Mouse (Mus musculus) embryo, embryonic 11.5 days (tissue): Measurements from ENCODE around the gene Mau2.
A peak's percentile ranks its signal among the peaks of the same experiment; 100 is the strongest.
"Not testable (repeated sequence)": the region's sequence is repeated elsewhere in the genome, so short reads cannot be mapped to it uniquely, and the experiment has no call there.

Source experiments
- DNase-seq: peaks from one replicate; pipeline ENCODE4 v3.0.0-alpha.2; 2012; ENCODE audit warnings: low read depth, low spot score

The Mau2 gene

GRCm38 (mm10) chr8:70026151-70026550 lies 16.4 kb downstream of the Mau2 start:
- DNase-seq, result no peak

- no peak for DNase-seq
These were observed 18.9 kb downstream of the Mau2 start for GRCm38 (mm10) chr8:70023596-70023995.

GRCm38 (mm10) chr8:70015017-70015416 lies 27.5 kb downstream of the Mau2 start:
- DNase-seq, result no peak

DNA sequence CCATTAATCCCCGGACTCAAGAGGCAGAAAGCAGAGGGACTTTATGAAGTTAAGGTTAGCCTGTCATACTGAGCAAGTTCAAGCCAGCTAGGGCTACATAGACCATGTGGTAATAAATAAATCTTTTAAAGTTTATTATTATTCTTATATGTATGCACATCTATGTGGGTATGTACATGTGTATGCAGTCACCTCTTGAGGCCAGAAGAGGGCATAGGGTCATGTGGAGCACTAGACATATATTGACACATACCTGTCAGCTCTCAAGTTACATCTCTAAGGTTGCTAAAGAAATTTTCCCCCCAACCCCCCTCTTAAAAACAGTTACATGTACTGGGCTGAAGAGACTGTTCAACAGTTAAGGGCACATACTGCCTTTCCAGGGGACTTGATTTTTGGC lies 29.8 kb downstream of the Mau2 start:
- no peak for DNase-seq

DNA sequence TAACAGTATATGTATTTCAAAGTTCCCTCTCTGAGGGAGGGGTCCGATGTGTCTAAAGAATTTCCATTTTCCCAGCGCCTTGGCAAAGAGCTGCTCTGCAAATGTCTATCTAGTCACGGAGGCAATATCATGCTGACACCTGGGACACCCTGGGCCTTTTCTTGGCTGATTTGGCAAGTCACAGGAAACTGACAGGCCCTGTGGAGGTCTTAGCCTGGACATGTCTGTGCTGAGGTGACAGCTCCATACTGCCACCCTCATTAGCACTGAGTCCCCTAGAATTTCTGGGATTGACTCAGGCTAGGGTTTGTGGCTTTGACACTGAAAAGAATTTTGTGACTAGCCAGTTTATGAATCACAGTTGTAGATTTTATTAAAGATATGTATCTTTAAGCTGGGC lies 30.2 kb downstream of the Mau2 start:
- DNase-seq, result no peak

DNA sequence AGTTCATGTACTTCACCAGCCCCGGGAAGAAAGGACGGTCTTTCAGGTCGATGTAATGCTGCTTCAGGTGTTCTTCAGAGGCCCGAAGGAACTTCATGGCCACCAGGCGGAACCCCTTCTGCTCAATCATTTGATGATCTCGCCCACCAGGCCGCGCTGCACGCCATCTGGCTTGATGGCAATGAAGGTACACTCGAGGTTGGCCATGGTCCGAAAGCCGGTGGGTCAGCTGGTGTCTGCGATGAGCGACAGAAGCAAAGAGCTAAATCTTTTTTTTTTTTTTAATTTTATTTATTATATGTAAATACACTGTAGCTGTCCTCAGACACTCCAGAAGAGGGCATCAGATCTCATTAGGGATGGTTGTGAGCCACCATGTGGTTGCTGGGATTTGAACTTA lies 31.7 kb downstream of the Mau2 start:
- DNase-seq, result not testable (repeated sequence)

DNA sequence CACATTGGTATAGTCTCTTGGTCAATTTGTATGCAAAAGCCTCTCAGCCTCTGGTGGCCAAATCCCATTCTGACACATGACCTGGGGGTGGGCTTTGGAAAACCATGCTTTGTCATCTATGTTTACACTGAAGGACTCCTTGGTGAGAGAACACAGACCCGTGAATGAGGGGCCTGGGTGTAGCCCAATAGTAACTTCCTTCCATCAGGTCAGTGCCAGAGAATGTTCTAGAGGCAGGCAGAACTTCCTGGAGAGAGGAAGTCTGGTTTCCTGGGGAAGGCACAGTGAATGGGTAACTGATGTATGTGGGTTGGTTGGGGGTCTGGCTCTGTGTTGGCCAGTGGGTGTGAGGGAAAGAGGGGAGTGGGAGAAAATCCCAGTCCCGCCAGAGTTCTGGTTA lies 37.4 kb downstream of the Mau2 start:
- DNase-seq, result no peak

GRCm38 (mm10) chr8:70004345-70004744 lies 38.2 kb downstream of the Mau2 start:
- no peak for DNase-seq

- no peak for DNase-seq
These were observed 39.3 kb downstream of the Mau2 start for GRCm38 (mm10) chr8:70003204-70003657.

DNA sequence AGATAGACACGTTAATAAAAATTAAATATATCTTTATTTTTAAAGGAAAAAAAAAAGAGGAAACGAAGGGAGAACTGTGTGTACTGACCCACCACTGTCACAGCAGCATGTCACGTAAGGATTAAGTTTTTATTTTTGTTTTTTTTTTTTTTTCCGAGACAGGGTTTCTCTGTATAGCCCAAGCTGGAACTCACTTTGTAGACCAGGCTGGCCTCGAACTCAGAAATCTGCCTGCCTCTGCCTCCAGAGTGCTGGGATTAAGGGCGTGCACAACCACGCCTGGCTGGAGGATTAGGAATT lies 40.7 kb downstream of the Mau2 start:
- DNase-seq, result not testable (repeated sequence)

- peak; percentile 29 for DNase-seq
These were observed 41.2 kb downstream of the Mau2 start for GRCm38 (mm10) chr8:70001176-70001891.

GRCm38 (mm10) chr8:70000226-70000625 lies 42.3 kb downstream of the Mau2 start:
- DNase-seq, result no peak

GRCm38 (mm10) chr8:69999236-69999635 lies 43.3 kb downstream of the Mau2 start:
- DNase-seq, result no peak

GRCm38 (mm10) chr8:69998706-69999105 lies 43.8 kb downstream of the Mau2 start:
- DNase-seq, result no peak

- DNase-seq, result no peak
These were observed 45.8 kb downstream of the Mau2 start for GRCm38 (mm10) chr8:69996589-69997285.

DNA sequence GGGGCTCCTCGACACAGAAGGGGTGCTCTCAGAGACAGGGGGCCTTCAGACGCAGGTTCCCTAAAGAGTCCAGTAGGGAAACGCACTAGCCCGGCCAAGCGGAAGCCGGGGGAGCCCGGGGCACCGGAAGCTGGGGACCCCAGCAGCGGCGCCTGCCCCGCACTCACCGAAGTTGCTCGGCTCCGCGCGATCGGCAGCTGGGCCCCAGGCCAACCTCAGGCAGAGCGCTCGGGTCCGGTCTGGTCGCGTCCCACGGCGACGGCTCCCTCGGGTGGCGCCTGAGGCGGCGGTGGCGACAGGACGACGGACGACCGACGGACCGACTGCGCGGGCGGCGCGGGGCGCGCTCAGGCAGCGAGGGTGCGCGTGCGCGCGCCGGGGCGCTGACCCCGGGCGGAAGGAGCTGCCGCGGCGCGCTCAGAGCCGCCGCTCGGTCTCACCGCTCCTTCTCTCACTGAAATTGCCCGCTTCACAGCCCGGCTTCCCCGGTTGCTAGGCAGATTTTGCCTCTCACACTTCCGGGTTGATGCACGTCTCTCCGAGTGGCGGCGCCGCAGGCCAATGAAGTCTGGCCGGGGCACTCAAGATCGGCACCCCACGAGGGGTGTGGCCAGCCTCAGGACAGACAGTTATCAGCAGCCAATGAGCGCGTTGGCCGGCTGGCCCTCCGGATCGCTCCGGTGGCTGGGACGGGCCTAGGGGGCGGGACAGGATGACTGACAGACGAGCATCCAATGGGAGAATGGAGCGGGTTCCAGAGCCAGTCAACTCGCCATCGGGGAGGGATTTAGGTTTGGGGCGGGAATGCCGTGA lies 46.6 kb downstream of the Mau2 start, which contains the start of gene Gatad2a:
TSS of gene Gatad2a (minus strand) at position 609 of the 813 bp plus-strand sequence.
- peak; percentile 99 for DNase-seq

DNA sequence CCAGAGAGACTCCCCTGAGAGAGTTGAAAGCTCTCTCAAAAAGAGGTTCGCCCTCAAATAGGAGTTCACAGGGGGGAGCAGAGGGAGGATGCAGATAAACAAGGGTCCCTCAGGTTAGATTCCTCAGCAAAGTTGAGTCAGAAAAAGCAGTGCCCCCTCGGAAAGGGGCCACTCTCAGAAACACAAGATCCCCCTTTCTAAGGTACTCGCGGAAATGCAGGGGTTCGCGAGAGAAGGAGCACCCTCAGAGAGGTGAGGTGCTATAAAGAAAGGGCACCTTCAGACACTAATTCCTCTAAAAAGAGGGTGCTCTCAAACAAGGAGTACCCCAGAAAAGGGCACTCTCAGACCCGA lies 47.1 kb downstream of the Mau2 start:
- no peak for DNase-seq

DNA sequence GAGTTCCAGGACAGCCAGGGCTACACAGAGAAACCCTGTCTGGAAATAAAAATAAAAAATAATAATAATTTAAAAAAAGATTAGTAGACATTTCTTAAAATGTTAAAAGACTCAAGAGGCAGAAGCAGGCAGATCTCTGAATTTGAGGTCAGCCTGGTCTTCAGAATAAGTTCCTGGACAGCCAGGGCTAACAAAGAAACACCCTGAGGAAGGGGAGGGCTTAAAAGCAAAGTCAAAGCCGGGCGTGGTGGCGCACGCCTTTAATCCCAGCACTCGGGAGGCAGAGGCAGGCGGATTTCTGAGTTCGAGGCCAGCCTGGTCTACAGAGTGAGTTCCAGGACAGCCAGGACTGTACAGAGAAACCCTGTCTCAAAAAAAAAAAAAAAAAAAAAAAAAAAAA lies 53.6 kb downstream of the Mau2 start:
- DNase-seq, result not testable (repeated sequence)

DNA sequence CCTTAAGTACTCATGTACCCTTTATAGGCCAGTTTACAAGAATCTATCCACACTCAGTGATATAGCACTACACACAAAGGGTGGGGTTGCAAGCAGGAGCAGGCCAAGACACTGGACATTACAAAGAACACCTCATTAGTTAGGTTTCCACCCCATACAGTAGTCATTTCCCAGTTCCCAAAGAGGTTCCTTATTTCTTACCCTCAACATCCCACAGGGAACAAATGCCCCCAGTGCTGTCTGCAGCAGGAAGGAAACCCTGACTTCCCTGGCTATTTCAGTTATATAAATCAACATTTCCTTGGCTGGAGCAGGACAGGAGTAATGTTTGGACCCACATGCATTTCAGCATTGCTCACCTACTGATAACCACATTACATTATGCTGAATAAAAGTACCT lies 54.8 kb downstream of the Mau2 start:
- no peak for DNase-seq

- DNase-seq, result no peak
These were observed 57.5 kb downstream of the Mau2 start for GRCm38 (mm10) chr8:69984876-69985553.

DNA sequence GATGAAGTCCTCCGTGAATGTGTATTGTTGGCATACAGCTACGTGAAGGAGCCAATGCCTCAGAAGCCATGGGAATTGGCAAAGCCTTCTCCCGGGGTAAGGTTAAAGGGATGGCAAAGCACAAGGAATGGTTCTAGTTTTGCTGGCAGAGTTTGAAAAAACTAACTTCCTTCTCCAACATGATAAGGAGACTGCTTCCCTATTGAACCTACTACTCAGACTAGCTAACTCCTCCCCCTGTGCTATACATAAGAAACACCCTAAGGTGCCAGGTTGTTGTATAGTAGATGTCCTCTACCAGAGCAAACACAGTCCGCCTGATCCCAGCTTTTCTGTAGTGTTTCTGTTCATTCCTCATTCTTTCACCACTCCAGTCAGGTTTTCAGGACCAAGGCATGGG lies 64.1 kb downstream of the Mau2 start:
- no peak for DNase-seq

- no peak for DNase-seq
These were observed 67.7 kb downstream of the Mau2 start for GRCm38 (mm10) chr8:69974806-69975205.
